Comparison of ENCODE assay signal across 14 mouse cellular contexts in genomic region chr10:116382826-116383685, GRCm38 (mm10).
DNase-seq lines count a peak whose midpoint lies in the region; ATAC-seq and TF ChIP-seq lines count a peak whose summit lies in the region.
"Had no signal": no experiment of that assay in that cellular context is flagged by ENCODE, and none has a peak within 500 bp of the region (broad histone marks: within the 10 kb centered on the region; RNA-seq: fewer than 3 reads in every experiment).

No protein-coding gene starts in this region.

- H3K27me3 ChIP-seq in midbrain, embryonic 10.5 days (ENCODE audit: low read depth, poor library complexity, severe bottlenecking) = peaks cover 45% of the 10 kb centered on the region
- H3K27me3 ChIP-seq in midbrain, postnatal 0 days (ENCODE audit: insufficient read depth, low read length) = no peaks in the 10 kb centered on the region
- no peaks in the 10 kb centered on the region for H3K27me3 ChIP-seq in forebrain, postnatal 0 days (ENCODE audit: insufficient read depth, low read length)
- no peaks in the 10 kb centered on the region for H3K27me3 ChIP-seq in intestine, embryonic 16.5 days (replicated peaks; ENCODE audit: control insufficient read depth, insufficient read depth, low read length)
- H3K27me3 ChIP-seq: stomach, embryonic 15.5 days had no signal

- intact Hi-C loops in left cerebral cortex, postnatal 36 days (cut with DNase I) = no loop called here

- no peaks in the 10 kb centered on the region for H3K36me3 ChIP-seq in midbrain, embryonic 10.5 days
- no peaks in the 10 kb centered on the region for H3K36me3 ChIP-seq in midbrain, postnatal 0 days (ENCODE audit: insufficient read depth, low read length)
- H3K36me3 ChIP-seq in forebrain, postnatal 0 days (ENCODE audit: insufficient read depth) = no peaks in the 10 kb centered on the region
- H3K36me3 ChIP-seq in intestine, embryonic 16.5 days (ENCODE audit: control insufficient read depth, insufficient read depth, low read length) = no peaks in the 10 kb centered on the region
- H3K36me3 ChIP-seq: stomach, embryonic 15.5 days had no signal

- peak overlapping the region; percentile 49; the same call in 1 of the 2 replicates for H3K27ac ChIP-seq in midbrain, embryonic 10.5 days (replicated peaks)
- H3K27ac ChIP-seq in midbrain, postnatal 0 days (ENCODE audit: low read depth, low read length) = no peak overlapping the region
- H3K27ac ChIP-seq in forebrain, postnatal 0 days (ENCODE audit: low read depth, low read length) = no peak overlapping the region
- no peak overlapping the region for H3K27ac ChIP-seq in intestine, embryonic 16.5 days (ENCODE audit: low read length)
- H3K27ac ChIP-seq: stomach, embryonic 15.5 days had no signal

- WGBS in midbrain, embryonic 10.5 days = 49% methylated on average over 13 of the region's 13 CpGs
- WGBS in midbrain, postnatal 0 days = 63% methylated on average over 13 of the region's 13 CpGs
- WGBS in forebrain, postnatal 0 days = 42% methylated on average over 13 of the region's 13 CpGs
- WGBS in intestine, embryonic 16.5 days = 69% methylated on average over 13 of the region's 13 CpGs

- no peak overlapping the region for H3K9ac ChIP-seq in midbrain, postnatal 0 days (replicated peaks; ENCODE audit: low read length, poor library complexity, severe bottlenecking)
- H3K9ac ChIP-seq in forebrain, postnatal 0 days = no peak overlapping the region
- H3K9ac ChIP-seq in intestine, embryonic 16.5 days (ENCODE audit: low read depth, low read length) = no peak overlapping the region
- H3K9ac ChIP-seq: stomach, embryonic 15.5 days had no signal

- H3K4me2 ChIP-seq in midbrain, postnatal 0 days (ENCODE audit: low read depth, low read length, poor library complexity, severe bottlenecking) = no peak overlapping the region
- H3K4me2 ChIP-seq in forebrain, postnatal 0 days (ENCODE audit: low read depth) = no peak overlapping the region
- H3K4me2 ChIP-seq in intestine, embryonic 16.5 days (ENCODE audit: low read depth, low read length) = no peak overlapping the region
- H3K4me2 ChIP-seq: heart, embryonic 11.5 days; stomach, embryonic 15.5 days had no signal

- no peak for DNase-seq in midbrain, embryonic 10.5 days (ENCODE audit: low spot score)
- no peak for DNase-seq in midbrain, postnatal 0 days (ENCODE audit: low spot score)
- peak; percentile 13 for DNase-seq in embryo, embryonic 9.5 days (ENCODE audit: extremely low spot score)
- no peak for DNase-seq in forebrain, postnatal 0 days
- no peak for DNase-seq in left cerebral cortex, postnatal 36 days (ENCODE audit: low spot score in 2 of 2)
- no peak for DNase-seq in layer of hippocampus, postnatal 36 days
- DNase-seq: cerebellum, adult 18-20 months; lung, adult 2 months; right cerebral cortex, postnatal 25 days; thymus, postnatal 4 days had no signal

- no peak for TF ChIP-seq CTCF in midbrain, postnatal 0 days (IDR thresholded peaks at IDR 0.05)
- no peak for TF ChIP-seq CTCF in forebrain, postnatal 0 days (IDR thresholded peaks at IDR 0.05; ENCODE audit: low read depth)

- peaks cover 15% of the 10 kb centered on the region for H3K4me1 ChIP-seq in midbrain, embryonic 10.5 days
- no peaks in the 10 kb centered on the region for H3K4me1 ChIP-seq in midbrain, postnatal 0 days (ENCODE audit: insufficient read depth, low read length)
- no peaks in the 10 kb centered on the region for H3K4me1 ChIP-seq in forebrain, postnatal 0 days (ENCODE audit: insufficient read depth)
- no peaks in the 10 kb centered on the region; the same call in 1 of the 2 replicates for H3K4me1 ChIP-seq in intestine, embryonic 16.5 days (ENCODE audit: control insufficient read depth, insufficient read depth, low read length)
- H3K4me1 ChIP-seq: stomach, embryonic 15.5 days had no signal

- no peaks in the 10 kb centered on the region for H3K9me3 ChIP-seq in midbrain, embryonic 10.5 days (replicated peaks)
- H3K9me3 ChIP-seq in midbrain, postnatal 0 days (ENCODE audit: low read length) = no peaks in the 10 kb centered on the region
- no peaks in the 10 kb centered on the region for H3K9me3 ChIP-seq in forebrain, postnatal 0 days (ENCODE audit: low read length)
- no peaks in the 10 kb centered on the region for H3K9me3 ChIP-seq in intestine, embryonic 16.5 days (ENCODE audit: control insufficient read depth, low read length)
- H3K9me3 ChIP-seq: stomach, embryonic 15.5 days had no signal

- H3K4me3 ChIP-seq in midbrain, embryonic 10.5 days = no peak overlapping the region
- H3K4me3 ChIP-seq in midbrain, postnatal 0 days (ENCODE audit: low read depth, low read length) = no peak overlapping the region
- H3K4me3 ChIP-seq in forebrain, postnatal 0 days (ENCODE audit: low read depth, low read length) = no peak overlapping the region
- H3K4me3 ChIP-seq in intestine, embryonic 16.5 days (ENCODE audit: low read length) = no peak overlapping the region
- H3K4me3 ChIP-seq: myocyte; stomach, embryonic 15.5 days had no signal

- ATAC-seq in midbrain, postnatal 0 days (ENCODE audit: low FRiP score) = no peak
- ATAC-seq in forebrain, postnatal 0 days = peak; percentile 42; the same call in 1 of the 2 replicates
- ATAC-seq in intestine, embryonic 16.5 days = no peak
